Mouse (Mus musculus) thymus, postnatal 4 days (tissue): ENCODE data around the gene Otulin.

ENCODE experiments used
- DNase-seq: peaks from one replicate; pipeline ENCODE4 v3.0.0; 2021

Otulin gene

DNA sequence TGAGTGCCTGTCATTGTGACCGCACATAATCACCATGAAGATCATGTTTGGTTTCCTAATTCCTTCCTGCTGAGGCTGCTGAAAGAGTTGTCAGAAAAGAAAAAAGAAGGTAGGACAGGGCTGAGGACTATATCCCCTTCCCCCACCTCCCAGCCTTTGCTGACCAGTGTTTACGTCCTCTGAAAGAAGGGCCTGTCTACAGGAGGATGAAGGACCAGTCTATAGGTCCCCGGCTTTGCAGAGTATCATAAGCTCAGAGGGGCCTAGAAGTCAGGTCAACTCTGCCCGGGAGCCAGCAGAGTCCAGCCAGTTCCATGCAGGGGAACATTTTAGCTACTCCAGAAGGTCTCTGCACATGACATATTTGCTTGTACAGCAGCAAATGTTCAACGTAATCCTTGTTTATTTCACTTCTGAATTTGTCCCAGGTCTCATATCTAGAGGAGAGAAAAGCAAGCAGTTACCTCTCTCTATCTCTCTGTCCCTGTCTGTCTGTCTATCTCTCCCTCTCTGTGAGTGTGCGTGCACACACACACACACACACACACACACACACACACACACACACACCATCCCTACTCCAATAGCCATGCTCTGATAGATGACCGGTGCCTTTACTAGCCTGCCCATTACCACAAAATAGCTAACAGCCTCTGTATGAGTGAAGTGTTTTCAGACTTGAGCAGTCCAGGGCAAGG is 133.0 kb downstream of the Otulin start:
- DNase-seq, result no peak

DNA sequence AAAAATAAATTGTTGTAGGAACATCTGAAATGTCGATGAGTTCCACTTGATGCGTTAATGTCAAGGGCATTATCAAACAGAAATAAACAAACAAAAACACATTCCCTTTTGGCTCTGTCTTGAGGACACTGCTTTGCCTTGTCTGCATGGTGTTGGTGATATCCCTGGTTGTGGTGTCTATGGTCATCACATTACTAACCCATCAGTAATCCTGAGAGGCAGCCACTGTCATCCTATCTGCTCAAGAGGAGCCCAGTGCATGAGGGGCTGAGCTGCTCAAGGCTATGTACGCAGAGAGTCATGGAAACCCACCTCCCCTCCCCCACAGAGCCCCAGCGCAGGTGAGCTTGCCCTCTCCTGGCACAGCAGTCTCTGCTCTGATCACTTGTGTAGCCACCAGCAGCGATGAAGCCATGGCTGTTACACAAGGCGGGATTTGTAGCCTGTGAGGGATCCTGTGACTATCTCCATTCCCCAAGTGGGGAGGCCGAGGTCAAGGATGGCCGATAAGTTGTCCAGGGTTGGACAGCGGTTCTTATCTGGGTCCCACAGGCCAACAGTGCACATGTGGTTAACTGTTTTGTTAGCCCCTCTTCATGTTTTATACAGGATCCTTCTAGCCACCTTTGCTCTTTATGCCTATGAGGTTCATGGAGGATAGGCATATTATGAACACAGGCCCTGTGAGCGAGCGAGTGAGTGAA is 133.7 kb downstream of the Otulin start:
- peak; percentile 22 for DNase-seq

GRCm38 (mm10) chr15:27495981-27496401 is 134.5 kb downstream of the Otulin start:
- no peak for DNase-seq

- DNase-seq, result no peak
Observed at GRCm38 (mm10) chr15:27493516-27493915, 137.0 kb downstream of the Otulin start.

- no peak for DNase-seq
Observed at GRCm38 (mm10) chr15:27492734-27493133, 137.8 kb downstream of the Otulin start.
